14 mouse cellular contexts compared by ENCODE assay signal in the genomic region with DNA sequence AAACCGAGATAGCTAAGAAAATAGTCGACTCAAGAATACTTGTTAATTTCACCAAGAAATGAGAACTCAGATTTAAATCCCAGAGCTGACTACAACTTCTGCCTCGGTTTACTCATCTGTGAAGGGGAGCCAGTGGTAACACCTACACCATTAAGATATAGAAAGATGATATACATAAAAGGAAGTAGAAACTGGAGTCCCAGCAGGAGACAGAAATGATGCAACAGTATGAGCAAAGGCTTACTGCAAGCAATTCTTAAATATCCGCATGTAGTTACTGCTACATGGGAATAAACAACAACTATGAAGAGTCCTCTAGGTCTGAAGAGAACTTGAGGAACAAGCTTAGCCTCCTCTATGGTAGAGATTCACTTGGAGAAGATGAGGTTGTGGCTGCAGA.
"Had no signal": no experiment of that assay in that cellular context is flagged by ENCODE, and none has a peak within 500 bp of the region (broad histone marks: within the 10 kb centered on the region; RNA-seq: fewer than 3 reads in every experiment).

No protein-coding gene starts in this region.

- DNase-seq: lung, adult 18-20 months; lung, embryonic 14.5 days; lung, postnatal 10 days; lung, postnatal 4 days; right cerebral cortex, postnatal 14 days; spleen, adult 18-20 months; thymus, adult 18-20 months; thymus, postnatal 14 days; thymus, postnatal 36 days had no signal

- H3K4me2 ChIP-seq: lung, embryonic 14.5 days; midbrain, embryonic 11.5 days; midbrain, embryonic 13.5 days; midbrain, embryonic 15.5 days; neural tube, embryonic 12.5 days had no signal

- H3K4me1 ChIP-seq: midbrain, embryonic 13.5 days; midbrain, embryonic 15.5 days; neural tube, embryonic 12.5 days had no signal

- H3K4me3 ChIP-seq: midbrain, embryonic 13.5 days; midbrain, embryonic 15.5 days; neural tube, embryonic 12.5 days had no signal

- H3K27ac ChIP-seq: liver, embryonic 14.5 days; midbrain, embryonic 13.5 days; midbrain, embryonic 15.5 days; neural tube, embryonic 12.5 days had no signal

- H3K9ac ChIP-seq: liver, embryonic 14.5 days; lung, embryonic 14.5 days; midbrain, embryonic 13.5 days; midbrain, embryonic 15.5 days; neural tube, embryonic 12.5 days had no signal

- H3K27me3 ChIP-seq: midbrain, embryonic 13.5 days; midbrain, embryonic 15.5 days; neural tube, embryonic 12.5 days had no signal

- ATAC-seq: midbrain, embryonic 13.5 days; midbrain, embryonic 15.5 days had no signal

- H3K36me3 ChIP-seq: midbrain, embryonic 13.5 days; midbrain, embryonic 15.5 days; neural tube, embryonic 12.5 days had no signal

- H3K9me3 ChIP-seq: midbrain, embryonic 13.5 days; midbrain, embryonic 15.5 days; neural tube, embryonic 12.5 days had no signal
